Mouse (Mus musculus): ENCODE measurements at regions not wholly inside any gene's neighbourhood (a gene's known extent, or its start where the extent isn't known, plus 50 kb on each side); places are given as distances from the start of the nearest gene placed in this dataset.

GRCm38 (mm10) chr15:38569011-38569640 is 1143.8 kb downstream of the 4930447A16Rik start:
- DNase-seq (ENCODE audit: low spot score in 2 of 2) = no peak

GRCm38 (mm10) chr15:38570144-38570543 is 1144.8 kb downstream of the 4930447A16Rik start:
- no peak for DNase-seq (ENCODE audit: low spot score in 2 of 2)

GRCm38 (mm10) chr15:38570735-38571134 is 1145.4 kb downstream of the 4930447A16Rik start:
- no peak for DNase-seq (ENCODE audit: low spot score in 2 of 2)

- no peak for DNase-seq (ENCODE audit: low spot score in 2 of 2)
These were observed 1147.3 kb downstream of the 4930447A16Rik start for GRCm38 (mm10) chr15:38572652-38573051.

GRCm38 (mm10) chr15:38574447-38574846 is 1149.1 kb downstream of the 4930447A16Rik start:
- DNase-seq (ENCODE audit: low spot score in 2 of 2) = no peak

GRCm38 (mm10) chr15:38575254-38575653 is 1149.9 kb downstream of the 4930447A16Rik start:
- no peak for DNase-seq (ENCODE audit: low spot score in 2 of 2)

- DNase-seq (ENCODE audit: low spot score in 2 of 2) = no peak
These were observed 1152.3 kb downstream of the 4930447A16Rik start for GRCm38 (mm10) chr15:38577691-38578090.

- DNase-seq (ENCODE audit: low spot score in 2 of 2) = no peak
These were observed 1154.1 kb downstream of the 4930447A16Rik start for GRCm38 (mm10) chr15:38579481-38579880.

- DNase-seq (ENCODE audit: low spot score in 2 of 2) = no peak
These were observed 1158.1 kb downstream of the 4930447A16Rik start for GRCm38 (mm10) chr15:38583500-38583899.

GRCm38 (mm10) chr15:38584425-38584824 is 1159.1 kb downstream of the 4930447A16Rik start:
- no peak for DNase-seq (ENCODE audit: low spot score in 2 of 2)

GRCm38 (mm10) chr15:38585610-38586009 is 1160.3 kb downstream of the 4930447A16Rik start:
- DNase-seq (ENCODE audit: low spot score in 2 of 2) = peak; percentile 66 to 72

- DNase-seq (ENCODE audit: low spot score in 2 of 2) = no peak
These were observed 1161.2 kb downstream of the 4930447A16Rik start for GRCm38 (mm10) chr15:38586594-38586993.

- no peak for DNase-seq (ENCODE audit: low spot score in 2 of 2)
These were observed 1162.9 kb downstream of the 4930447A16Rik start for GRCm38 (mm10) chr15:38588268-38588667.

GRCm38 (mm10) chr15:38589010-38589409 is 1163.7 kb downstream of the 4930447A16Rik start:
- DNase-seq (ENCODE audit: low spot score in 2 of 2) = no peak

- DNase-seq (ENCODE audit: low spot score in 2 of 2) = no peak
These were observed 1164.3 kb downstream of the 4930447A16Rik start for GRCm38 (mm10) chr15:38589675-38590074.

GRCm38 (mm10) chr15:38594095-38594494 is 1168.7 kb downstream of the 4930447A16Rik start:
- no peak for DNase-seq (ENCODE audit: low spot score in 2 of 2)

- DNase-seq (ENCODE audit: low spot score in 2 of 2) = no peak
These were observed 1169.4 kb downstream of the 4930447A16Rik start for GRCm38 (mm10) chr15:38594747-38595146.

- DNase-seq (ENCODE audit: low spot score in 2 of 2) = no peak
These were observed 1170.5 kb downstream of the 4930447A16Rik start for GRCm38 (mm10) chr15:38595820-38596219.

GRCm38 (mm10) chr15:38597458-38597857 is 1172.1 kb downstream of the 4930447A16Rik start:
- DNase-seq (ENCODE audit: low spot score in 2 of 2) = no peak

- no peak for DNase-seq (ENCODE audit: low spot score in 2 of 2)
These were observed 1176.1 kb downstream of the 4930447A16Rik start for GRCm38 (mm10) chr15:38601436-38601835.

GRCm38 (mm10) chr15:38602187-38602870 is 1177.0 kb downstream of the 4930447A16Rik start:
- DNase-seq (ENCODE audit: low spot score in 2 of 2) = peak; percentile 34 to 44

- peak in 1 of 2 experiments; percentile 15 for DNase-seq (ENCODE audit: low spot score in 2 of 2)
These were observed 1178.6 kb downstream of the 4930447A16Rik start for GRCm38 (mm10) chr15:38603918-38604317.

GRCm38 (mm10) chr15:38607368-38607767 is 1182.0 kb downstream of the 4930447A16Rik start:
- no peak for DNase-seq (ENCODE audit: low spot score in 2 of 2)
